Mouse (Mus musculus) kidney, postnatal 0 days (tissue): ENCODE data around the gene Brca1. TPM values are rescaled to one million over a fixed set of nuclear protein-coding genes. Genes with fewer than 3 reads are reported as not detected.

Experiments
- ATAC-seq: fragments of 200-750 bp; cut with Nextera tagmentation; replicated peaks from 2 replicates; pipeline ENCODE4 v1.8.0; 2017; ENCODE audit warnings: low read depth, moderate number of reproducible peaks, moderate TSS enrichment, moderate library complexity; ENCODE audit not compliant: low FRiP score
- DNase-seq: peaks from one replicate; pipeline ENCODE4 v3.0.0-alpha.2; 2016; ENCODE audit warnings: low spot score
- H3K27ac ChIP-seq: fragments of 300-500 bp; sonication (generic); 2 replicates; pipeline ENCODE4 v1.5.1; 2014; ENCODE audit warnings: mild to moderate bottlenecking
- H3K27me3 ChIP-seq: fragments of 300-500 bp; sonication (generic); 2 replicates; pipeline ENCODE4 v1.6.1; 2014; ENCODE audit warnings: low read length, mixed read lengths; ENCODE audit not compliant: insufficient read depth
- H3K36me3 ChIP-seq: fragments of 300-500 bp; sonication (generic); 2 replicates; pipeline ENCODE4 v1.6.1; 2014; ENCODE audit warnings: low read length, mixed read lengths; ENCODE audit not compliant: insufficient read depth
- H3K4me1 ChIP-seq: fragments of 300-500 bp; sonication (generic); replicated peaks from 2 replicates; pipeline ENCODE4 v1.6.1; 2014; ENCODE audit warnings: antibody characterized with exemption, low read length, mixed read lengths; ENCODE audit not compliant: insufficient read depth
- H3K4me2 ChIP-seq: fragments of 300-500 bp; sonication (generic); 2 replicates; pipeline ENCODE4 v1.6.1; 2014; ENCODE audit warnings: mild to moderate bottlenecking, low read length, moderate library complexity, mixed read lengths
- H3K4me3 ChIP-seq: fragments of 300-500 bp; sonication (generic); replicated peaks from 2 replicates; pipeline ENCODE4 v1.5.1; 2014; ENCODE audit warnings: low read depth, low read length
- H3K9ac ChIP-seq: fragments of 300-500 bp; sonication (generic); 2 replicates; pipeline ENCODE4 v1.6.1; 2014; ENCODE audit warnings: low read depth, low read length
- H3K9me3 ChIP-seq: fragments of 300-500 bp; sonication (generic); replicated peaks from 2 replicates; pipeline ENCODE4 v1.6.1; 2016; ENCODE audit warnings: low read length, inconsistent platforms, mixed read lengths
- CTCF ChIP-seq: IDR thresholded peaks from 2 replicates; pipeline ENCODE4 v1.5.1; 2016; ENCODE audit warnings: antibody characterized with exemption, low read depth, mild to moderate bottlenecking, moderate library complexity
- WGBS: fragments of 180-500 bp; shearing (Covaris S2); extraction: QIAGEN DNeasy Blood & Tissue Kit; methylation state at CpG from one replicate; pipeline ENCODE4 v1.1.7; 2014; 5-methylcytosine and 5-hydroxymethylcytosine counted together
- polyA plus RNA-seq: library from polyadenylated mRNA; unstranded; fragments of >200 nt; fragmentation: Nextera tagmentation; extraction: Ambion mirVana; gene quantifications from 2 replicates; pipeline ENCODE4 v1.2.1, GENCODE M21; 2015

Gene Brca1
- polyA plus RNA-seq, 1 experiment from 2014 or later, result 4.2 TPM

DNA sequence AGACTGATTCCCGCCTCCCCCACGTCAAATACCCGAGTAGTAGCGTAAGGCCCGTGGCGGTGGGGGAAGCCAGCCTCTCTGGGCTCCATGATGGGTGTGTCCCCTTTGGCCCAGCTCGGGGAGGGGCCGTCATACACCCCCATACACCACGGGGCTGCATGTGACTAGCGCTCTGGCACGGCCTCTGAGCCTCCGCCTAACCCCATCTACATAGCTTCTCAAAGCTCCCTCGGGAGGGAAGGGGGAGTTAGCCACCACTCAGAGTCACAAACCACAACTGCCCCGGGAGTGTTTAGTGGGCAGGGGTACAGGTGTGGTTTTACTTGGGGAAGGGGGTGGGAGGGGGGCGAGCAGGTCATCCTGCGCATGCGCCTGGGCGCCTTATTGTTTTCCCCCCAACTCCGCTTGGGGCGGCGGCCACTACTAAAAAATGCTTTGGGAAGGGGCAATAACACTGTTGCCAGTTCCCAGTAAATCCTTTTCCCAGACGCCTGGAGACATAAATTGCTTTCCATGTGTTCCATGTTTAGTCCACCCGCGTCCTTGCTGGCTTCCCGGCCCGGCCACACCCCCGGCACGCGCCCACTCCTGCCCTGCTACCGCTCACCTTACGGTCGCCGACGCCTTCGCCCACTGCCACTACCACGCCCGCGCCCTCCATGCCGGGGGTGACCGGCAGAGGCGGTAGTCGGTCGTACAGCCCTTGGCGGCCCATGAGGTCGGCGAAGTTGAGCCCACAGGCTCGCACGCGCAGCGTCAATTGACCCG is 86.5 kb downstream of the Brca1 start:
- peak overlapping the region; percentile 88 for H3K27ac ChIP-seq
- peaks cover 24% of the 10 kb centered on the region for H3K4me1 ChIP-seq
- DNase-seq (peak; percentile 61), ATAC-seq (peak; percentile 60)
- H3K4me3 ChIP-seq, result peak overlapping the region; percentile 83
- peak overlapping the region; percentile 78 for H3K9ac ChIP-seq
- no peaks in the 10 kb centered on the region for H3K9me3 ChIP-seq
- H3K27me3 ChIP-seq, result no peaks in the 10 kb centered on the region
- H3K36me3 ChIP-seq, result peaks cover 8% of the 10 kb centered on the region
- TF ChIP-seq CTCF, result peak; percentile 42; the same call in 1 of the 2 replicates
- WGBS, result under 1% methylated on average over 51 of the region's 51 CpGs
- peak overlapping the region; percentile 97 for H3K4me2 ChIP-seq

DNA sequence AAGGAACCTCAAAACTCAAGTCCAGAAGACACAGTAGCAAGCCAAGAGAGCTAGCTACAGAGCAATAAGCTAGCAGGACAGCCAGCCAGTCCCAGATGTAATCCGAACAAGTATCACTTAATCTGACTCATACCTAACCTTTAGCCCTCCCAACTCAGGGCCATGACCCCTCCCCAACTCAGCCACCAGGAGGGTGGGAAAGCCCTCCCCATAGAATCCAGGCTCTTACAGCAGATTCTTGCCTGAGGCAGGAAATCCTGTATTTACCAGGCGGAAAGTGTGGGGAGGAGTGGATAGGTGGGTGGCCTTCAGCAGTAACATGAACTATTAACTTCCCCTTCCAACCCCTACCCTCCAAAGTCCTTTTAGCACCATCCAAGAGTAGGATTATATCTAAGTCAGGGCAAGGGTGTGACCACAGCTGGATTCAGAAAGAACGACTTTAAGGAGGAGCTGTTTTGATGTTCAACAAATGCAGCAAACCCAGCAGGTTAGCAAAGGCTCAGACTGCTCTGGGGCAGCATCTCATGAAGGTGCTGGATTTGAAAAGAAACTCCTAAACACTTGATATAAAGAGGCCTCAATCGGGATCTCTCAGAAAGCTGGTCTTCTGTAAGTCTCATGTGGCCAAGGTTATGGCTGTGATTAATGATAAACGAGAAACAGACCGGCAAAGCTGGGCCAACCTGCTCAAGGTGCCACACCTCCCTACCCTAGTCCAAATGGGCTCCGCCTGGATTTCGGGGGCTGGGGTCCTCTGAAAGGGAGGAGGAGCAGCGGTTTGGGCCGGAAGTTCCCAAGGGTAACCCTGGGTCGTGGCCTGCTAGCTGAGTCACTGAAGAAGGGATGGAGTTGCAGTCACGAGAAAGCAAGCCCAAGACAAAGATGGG is 87.3 kb downstream of the Brca1 start, which contains the start of gene Rnd2:
TSS of gene Rnd2 (plus strand) at position 789 of the 890 bp plus-strand sequence.
- H3K27me3 ChIP-seq, result no peaks in the 10 kb centered on the region
- ATAC-seq (peak; percentile 18; the same call in 1 of the 2 replicates), DNase-seq (peak; percentile 49)
- H3K4me3 ChIP-seq, result peak within 1 kb of the TSS; percentile 83
- H3K27ac ChIP-seq, result peak within 1 kb of the TSS; percentile 88
- 8% methylated on average over 12 of the region's 12 CpGs for WGBS
- peak within 1 kb of the TSS; percentile 97 for H3K4me2 ChIP-seq
- peak within 1 kb of the TSS; percentile 78 for H3K9ac ChIP-seq
- peaks cover 9% of the 10 kb centered on the region for H3K36me3 ChIP-seq
- H3K4me1 ChIP-seq, result peaks cover 24% of the 10 kb centered on the region
- TF ChIP-seq CTCF, result no peak
- no peaks in the 10 kb centered on the region for H3K9me3 ChIP-seq

DNA sequence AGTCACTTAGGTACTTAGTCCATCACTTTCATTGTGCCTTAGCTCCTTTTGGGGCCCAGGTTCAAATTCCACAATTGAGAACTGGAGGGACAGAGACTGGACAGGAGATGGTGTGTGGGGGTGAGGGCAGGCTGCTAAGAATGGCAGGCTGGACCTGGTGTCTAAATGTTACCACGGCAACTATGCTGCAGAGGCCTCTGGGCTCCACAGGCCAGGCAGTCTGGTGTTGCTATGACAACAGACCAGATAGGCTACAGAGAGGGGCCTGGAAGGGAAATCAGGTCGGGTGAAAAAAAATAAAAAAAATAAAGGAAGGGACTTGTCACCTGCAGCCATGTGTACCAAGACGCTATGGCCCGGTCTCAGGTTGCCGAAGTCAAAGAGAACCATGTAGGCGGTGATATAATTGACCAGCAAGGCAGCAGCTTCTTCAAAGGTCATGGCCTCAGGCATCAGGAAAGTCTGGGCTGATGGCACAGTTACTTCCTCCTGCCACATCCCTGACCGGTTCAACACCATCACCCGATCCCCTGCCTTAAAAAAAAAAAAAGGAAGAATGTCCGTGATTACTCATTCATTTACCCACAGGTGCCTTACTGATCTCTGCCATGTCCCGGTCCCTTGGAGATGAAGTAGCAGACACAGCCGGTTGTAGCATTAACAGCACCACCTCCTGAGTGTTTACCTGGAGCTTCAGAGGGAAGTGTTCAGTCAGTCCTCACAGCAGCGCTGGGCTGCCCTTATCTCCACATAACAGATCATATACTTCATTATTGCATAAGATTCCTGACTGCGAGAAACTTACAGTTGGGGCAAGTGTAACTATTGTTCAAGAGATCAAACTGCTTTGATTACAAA is 88.9 kb downstream of the Brca1 start:
- peaks cover 24% of the 10 kb centered on the region for H3K4me1 ChIP-seq
- H3K4me3 ChIP-seq, result no peak overlapping the region
- no peak for TF ChIP-seq CTCF
- no peak overlapping the region for H3K27ac ChIP-seq
- 27% methylated on average over 13 of the region's 13 CpGs for WGBS
- peaks cover 18% of the 10 kb centered on the region for H3K36me3 ChIP-seq
- H3K4me2 ChIP-seq, result no peak overlapping the region
- no peaks in the 10 kb centered on the region for H3K27me3 ChIP-seq
- ATAC-seq, result no peak
- DNase-seq, result no peak
- H3K9ac ChIP-seq, result no peak overlapping the region
- no peaks in the 10 kb centered on the region for H3K9me3 ChIP-seq

DNA sequence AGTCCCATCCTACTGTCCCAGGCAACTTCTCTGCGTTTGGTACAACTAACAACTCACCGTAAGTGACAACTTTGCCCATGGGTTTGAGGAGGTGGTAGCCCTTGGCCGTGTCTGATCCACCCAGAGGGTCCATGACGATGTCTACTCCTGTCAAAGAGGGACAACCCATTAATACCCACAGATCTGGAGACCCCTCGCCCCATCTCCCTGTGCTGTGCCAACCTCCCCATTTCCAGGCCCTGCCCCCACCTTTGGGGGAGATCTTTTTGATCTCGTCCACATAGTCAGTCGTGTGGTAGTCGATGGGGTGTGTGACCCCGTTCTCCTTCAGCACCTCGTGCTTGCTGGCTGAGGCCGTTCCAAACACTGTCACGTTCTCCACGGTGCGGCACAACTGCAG is 89.6 kb downstream of the Brca1 start:
- Histone ChIP-seq H3K9me3 (no peaks in the 10 kb centered on the region), H3K4me3 (no peak overlapping the region), H3K27me3 (no peaks in the 10 kb centered on the region), H3K9ac (no peak overlapping the region), H3K27ac (no peak overlapping the region), H3K36me3 (peaks cover 23% of the 10 kb centered on the region), H3K4me1 (peaks cover 24% of the 10 kb centered on the region), H3K4me2 (no peak overlapping the region)
- DNase-seq, result no peak
- ATAC-seq, result no peak
- WGBS, result 72% methylated on average over 14 of the region's 14 CpGs
- no peak for TF ChIP-seq CTCF

DNA sequence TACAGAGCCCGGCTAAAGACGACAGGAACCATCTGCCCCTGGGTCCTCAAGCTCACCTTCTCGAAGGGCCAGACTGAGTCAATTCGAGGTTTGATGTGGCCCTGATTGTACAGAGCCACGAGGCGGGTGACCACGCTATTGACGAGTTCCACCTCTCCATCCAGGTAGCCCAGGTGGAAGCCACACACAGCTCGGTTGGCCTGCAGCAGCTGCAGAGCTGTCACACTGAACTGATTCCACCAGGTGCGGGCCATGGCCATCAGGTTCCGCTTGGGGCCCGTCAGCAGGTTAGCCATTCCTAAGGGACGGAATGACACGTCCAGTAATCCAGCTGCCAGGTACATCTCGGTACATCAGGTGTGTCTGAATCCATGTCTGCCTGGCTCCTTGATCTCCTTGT is 91.4 kb downstream of the Brca1 start:
- ATAC-seq (no peak), DNase-seq (no peak)
- Histone ChIP-seq H3K4me3 (no peak overlapping the region), H3K4me1 (peaks cover 19% of the 10 kb centered on the region), H3K36me3 (peaks cover 25% of the 10 kb centered on the region), H3K27me3 (no peaks in the 10 kb centered on the region), H3K27ac (no peak overlapping the region), H3K4me2 (no peak overlapping the region), H3K9ac (no peak overlapping the region), H3K9me3 (no peaks in the 10 kb centered on the region)
- no peak for TF ChIP-seq CTCF
- WGBS, result 83% methylated on average over 15 of the region's 15 CpGs
